Mouse (Mus musculus): ENCODE results near the gene Hist2h2bb.

DNA sequence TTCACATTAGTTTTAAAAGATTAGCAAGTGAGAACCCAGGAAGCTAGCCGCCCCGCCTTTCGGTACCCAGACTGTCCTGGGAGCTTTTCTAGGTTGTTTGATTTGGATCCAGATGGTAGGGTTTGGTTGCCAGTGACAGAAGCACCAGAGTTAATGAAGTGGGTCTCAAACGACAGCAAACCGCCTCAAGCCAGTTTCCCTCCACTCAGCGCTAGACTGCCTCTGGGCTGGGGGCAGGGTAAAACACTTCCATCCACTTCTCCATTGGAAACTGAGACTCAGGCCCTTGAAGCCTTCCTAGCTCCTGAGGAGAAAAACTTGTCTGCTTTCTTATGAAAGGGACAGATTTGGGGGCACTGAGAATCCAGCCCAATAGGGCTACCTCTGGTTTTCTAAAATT, 23.1 kb downstream of the Hist2h2bb start:
- TF ChIP-seq GABPA (IDR thresholded peaks at IDR 0.05; ENCODE audit: low read depth, low read length) (no peak), BHLHE40 (IDR thresholded peaks at IDR 0.05; ENCODE audit: borderline replicate concordance, low read depth, low read length) (no peak), POLR2A (IDR thresholded peaks at IDR 0.05; ENCODE audit: control insufficient read depth in 1 of 2, insufficient read depth in 1 of 2, low read depth in 1 of 2, low read length in 2 of 2, poor library complexity in 1 of 2) (no peak), CTCF (IDR thresholded peaks at IDR 0.05 in 2 of 3, conservative IDR thresholded peaks at IDR 0.05 in 1 of 3; ENCODE audit: control insufficient read depth in 1 of 3, insufficient read depth in 1 of 3, low read depth in 2 of 3, low read length in 3 of 3, poor library complexity in 1 of 3, severe bottlenecking in 1 of 3) (no peak)
